Mouse (Mus musculus): ENCODE results near the gene Ubr2.

The Ubr2 gene

DNA sequence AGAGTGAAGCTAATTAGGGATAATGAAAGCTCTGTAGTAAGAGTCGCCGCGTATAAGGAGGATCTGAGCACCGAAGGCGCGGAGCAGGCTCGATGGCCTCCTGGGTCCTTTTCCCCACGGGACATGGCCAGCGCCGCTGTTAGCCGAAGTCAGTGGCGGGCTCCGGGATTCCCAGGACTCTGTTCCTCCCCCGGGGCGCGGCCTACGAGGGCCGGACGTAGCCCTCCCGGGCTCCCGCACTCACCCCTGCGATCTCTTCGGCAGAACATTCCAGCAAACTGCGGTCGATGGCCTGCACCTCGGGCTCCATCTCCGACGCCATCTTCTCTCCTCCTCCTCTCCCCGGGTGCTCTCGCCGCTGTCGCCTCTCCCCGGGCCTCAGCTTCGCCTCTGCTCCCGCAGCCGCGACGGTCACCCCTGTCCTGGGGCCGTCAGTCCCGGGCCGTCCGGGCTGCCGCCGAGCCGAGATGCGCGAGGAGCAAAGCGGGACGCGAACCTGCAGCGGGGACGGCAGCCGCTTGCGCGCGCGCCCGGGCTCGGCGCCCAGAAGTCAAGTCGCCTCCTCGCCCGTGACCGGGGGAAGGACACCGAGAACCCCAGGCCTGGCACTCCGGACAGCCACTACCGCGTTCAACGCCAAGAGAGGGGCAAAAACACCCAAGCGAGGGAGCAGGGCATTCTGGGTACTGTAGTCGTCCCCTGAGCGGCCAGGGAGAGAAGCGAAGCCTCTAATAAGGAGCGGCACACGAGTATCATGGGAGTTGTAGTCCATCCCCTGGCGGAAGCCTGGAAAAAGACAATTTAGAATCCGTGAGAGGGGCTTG, at the start of gene Ubr2:
Gene Ubr2 (minus strand): TSS at position 659 of the 824 bp plus-strand sequence.
- DNase-seq (ENCODE audit: low read depth, low spot score) = peak; percentile 97

DNA sequence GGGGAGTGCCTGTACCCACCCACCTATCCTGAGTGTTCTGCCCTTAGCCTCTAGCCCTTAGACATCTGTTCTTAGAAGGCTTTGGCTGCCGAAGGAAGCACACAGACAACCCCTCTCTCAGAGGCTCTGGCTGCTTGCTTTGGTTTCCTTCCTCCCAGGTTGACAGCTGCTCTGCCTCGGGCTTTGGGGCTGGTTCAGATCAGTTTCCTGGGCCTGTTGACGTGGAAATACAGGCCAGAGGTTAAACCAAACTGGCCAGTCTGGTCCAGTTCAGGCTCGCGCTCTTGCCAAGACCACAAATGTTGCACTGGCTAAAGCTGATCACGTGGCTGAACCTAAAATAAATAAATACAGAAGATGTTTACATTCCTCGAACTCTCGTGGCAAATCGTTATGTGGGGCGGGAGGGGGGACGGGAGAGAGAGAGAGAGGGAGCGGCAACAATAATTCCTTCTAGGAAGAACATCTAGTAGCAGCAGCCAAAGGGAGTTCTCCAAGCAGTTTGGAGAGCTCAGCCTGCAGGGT, 49.5 kb upstream of the Ubr2 start:
- DNase-seq (ENCODE audit: low read depth, low spot score) = peak; percentile 16

DNA sequence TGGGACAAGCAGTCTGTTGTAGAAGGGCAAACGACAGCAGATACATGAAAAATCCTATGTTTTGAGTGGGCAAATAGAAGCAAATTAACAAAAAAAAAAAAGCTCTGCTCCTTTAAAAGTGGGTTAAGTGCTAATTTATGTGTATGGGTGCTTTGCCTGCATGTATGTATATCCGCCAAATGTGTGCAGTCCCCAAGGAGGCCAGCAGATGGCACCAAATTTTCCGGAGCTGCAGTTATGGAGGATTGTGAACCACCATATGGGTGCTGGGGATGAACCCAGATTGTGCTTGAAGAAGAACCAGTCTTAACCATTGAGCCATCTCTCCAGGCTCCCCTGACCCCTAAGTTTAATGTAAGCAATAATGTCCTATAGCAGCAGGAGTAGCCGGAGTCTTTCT, 47.6 kb upstream of the Ubr2 start:
- peak; percentile 77 for DNase-seq (ENCODE audit: low read depth, low spot score)

DNA sequence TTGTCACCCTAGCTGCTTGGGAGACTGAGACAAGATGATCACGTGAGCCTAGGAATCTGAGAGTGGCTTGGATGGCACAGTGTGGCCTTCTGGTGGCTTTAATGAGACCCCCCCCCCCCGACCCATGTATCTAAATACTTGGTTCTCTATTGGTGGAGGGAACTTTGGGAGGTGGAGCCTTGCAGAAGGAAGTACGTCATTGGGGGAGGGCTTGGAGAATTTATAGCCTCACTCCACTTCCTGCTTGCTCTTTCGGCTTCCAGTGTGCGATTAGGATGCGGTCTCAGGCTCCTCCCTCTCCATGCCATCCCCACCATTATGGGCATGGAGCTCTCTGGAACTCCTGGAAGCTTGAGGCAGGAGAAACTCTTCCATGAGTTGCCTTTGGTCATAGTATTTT, 46.1 kb upstream of the Ubr2 start:
- peak; percentile 43 for DNase-seq (ENCODE audit: low read depth, low spot score)

DNA sequence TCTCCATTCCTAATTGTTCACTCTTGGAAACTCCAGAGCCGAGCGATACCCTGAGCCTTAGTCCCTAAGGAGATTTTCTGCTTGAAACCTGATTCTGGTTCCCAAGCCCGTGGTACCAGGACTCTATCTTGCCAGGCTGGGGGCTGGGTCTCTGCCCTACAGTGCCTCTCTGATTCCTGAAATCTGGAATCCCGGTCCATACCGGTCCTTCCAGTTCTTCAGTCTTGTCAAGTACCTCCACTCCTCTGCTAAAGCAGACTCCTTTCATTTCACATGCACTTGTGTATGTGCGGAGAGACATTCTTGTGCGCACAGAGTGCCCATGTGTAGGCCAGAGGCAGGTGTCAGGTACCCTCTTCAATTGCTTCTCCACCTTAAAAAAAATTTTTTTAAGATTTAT, 44.8 kb upstream of the Ubr2 start:
- DNase-seq (ENCODE audit: low read depth, low spot score) = no peak

GRCm38 (mm10) chr17:47054613-47055012, 44.3 kb upstream of the Ubr2 start:
- no peak for DNase-seq (ENCODE audit: low read depth, low spot score)

DNA sequence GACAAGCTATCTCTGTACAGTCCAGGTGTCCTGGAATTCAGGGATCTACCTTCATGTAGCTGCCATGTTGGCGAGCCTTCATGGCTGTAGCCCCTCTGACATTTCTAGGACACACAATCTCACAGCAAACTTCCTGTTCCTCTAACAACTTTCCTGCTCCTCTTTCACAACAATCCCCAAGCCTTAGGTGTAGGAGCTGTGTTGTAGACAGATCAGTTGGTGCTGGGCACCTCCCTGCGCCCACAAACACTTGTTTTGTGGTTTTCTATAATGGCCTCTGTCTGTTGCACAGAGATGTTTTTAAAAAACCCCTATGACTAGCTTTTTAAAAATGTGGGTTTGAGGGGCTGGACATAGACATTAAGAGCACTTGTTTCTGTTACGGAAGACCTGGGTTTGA, 40.3 kb upstream of the Ubr2 start:
- DNase-seq (ENCODE audit: low read depth, low spot score) = no peak

DNA sequence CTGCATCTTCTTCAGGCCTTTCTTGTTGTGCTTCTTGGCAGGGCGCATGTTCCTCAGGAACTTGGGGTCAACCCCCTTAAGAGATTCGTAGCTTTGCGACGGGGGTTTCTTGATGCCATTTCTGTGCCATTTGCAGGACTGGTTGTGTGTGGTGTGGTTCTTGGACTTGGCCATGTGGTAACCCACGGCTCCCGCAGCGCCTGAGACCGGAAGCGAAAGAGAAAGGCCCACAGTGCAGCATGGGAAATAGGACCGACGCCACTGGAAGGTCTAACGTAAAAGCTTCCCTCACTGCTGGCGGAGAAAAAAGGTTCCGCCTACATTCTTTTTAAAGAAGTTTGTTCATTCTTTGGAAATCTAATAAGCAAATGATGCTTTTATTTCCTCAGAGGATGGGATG, 32.5 kb upstream of the Ubr2 start:
- DNase-seq (ENCODE audit: low read depth, low spot score) = peak; percentile 18

- peak; percentile 88 for DNase-seq (ENCODE audit: low read depth, low spot score)
Observed at GRCm38 (mm10) chr17:47038844-47039803, 28.8 kb upstream of the Ubr2 start.

- no peak for DNase-seq (ENCODE audit: low read depth, low spot score)
Observed at GRCm38 (mm10) chr17:47034536-47034935, 24.2 kb upstream of the Ubr2 start.

- DNase-seq (ENCODE audit: low read depth, low spot score) = peak; percentile 73
Observed at GRCm38 (mm10) chr17:47033643-47034042, 23.3 kb upstream of the Ubr2 start.

GRCm38 (mm10) chr17:47024805-47025204, 14.4 kb upstream of the Ubr2 start:
- DNase-seq (ENCODE audit: low read depth, low spot score) = no peak

- no peak for DNase-seq (ENCODE audit: low read depth, low spot score)
Observed at GRCm38 (mm10) chr17:47023369-47023768, 13.0 kb upstream of the Ubr2 start.

DNA sequence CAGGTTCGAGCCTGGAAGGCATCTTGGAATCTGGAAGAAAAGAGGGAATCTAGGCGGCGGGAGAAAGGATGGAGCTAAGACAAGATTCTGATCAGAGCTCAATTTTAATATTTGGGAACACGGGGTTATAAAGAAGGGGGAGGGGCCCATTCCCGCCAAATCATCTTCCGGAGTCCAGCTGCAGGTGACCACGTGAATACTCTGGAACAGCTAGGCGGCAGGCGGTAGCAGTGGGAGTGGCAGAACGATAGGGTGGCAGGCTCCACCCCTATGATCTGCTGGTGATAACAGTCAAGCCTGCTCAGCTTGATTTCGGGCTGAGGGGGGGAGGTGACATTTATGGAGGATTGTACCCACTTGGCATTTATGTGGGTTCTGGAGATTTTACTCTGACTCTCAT, 2.5 kb upstream of the Ubr2 start:
- peak; percentile 24 for DNase-seq (ENCODE audit: low read depth, low spot score)

DNA sequence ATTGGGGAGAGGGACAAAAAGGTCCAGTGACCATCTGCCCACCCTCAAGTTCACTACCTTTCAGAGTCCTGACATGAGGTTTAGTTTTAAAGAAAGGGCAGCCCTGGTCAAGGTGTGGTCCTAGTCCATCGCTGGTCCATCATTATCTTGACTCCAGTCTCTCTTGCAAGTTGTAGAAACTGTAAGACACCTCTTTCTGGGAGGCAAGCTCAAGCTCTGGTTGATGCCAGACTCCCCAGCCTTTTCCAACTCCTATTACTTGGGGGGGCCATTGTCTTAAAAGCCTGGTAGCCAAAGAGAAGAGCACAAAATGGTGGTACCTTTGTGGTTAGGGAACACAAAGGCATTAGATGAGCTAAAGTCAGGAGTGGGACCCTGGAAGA, 1.3 kb upstream of the Ubr2 start:
- no peak for DNase-seq (ENCODE audit: low read depth, low spot score)

DNA sequence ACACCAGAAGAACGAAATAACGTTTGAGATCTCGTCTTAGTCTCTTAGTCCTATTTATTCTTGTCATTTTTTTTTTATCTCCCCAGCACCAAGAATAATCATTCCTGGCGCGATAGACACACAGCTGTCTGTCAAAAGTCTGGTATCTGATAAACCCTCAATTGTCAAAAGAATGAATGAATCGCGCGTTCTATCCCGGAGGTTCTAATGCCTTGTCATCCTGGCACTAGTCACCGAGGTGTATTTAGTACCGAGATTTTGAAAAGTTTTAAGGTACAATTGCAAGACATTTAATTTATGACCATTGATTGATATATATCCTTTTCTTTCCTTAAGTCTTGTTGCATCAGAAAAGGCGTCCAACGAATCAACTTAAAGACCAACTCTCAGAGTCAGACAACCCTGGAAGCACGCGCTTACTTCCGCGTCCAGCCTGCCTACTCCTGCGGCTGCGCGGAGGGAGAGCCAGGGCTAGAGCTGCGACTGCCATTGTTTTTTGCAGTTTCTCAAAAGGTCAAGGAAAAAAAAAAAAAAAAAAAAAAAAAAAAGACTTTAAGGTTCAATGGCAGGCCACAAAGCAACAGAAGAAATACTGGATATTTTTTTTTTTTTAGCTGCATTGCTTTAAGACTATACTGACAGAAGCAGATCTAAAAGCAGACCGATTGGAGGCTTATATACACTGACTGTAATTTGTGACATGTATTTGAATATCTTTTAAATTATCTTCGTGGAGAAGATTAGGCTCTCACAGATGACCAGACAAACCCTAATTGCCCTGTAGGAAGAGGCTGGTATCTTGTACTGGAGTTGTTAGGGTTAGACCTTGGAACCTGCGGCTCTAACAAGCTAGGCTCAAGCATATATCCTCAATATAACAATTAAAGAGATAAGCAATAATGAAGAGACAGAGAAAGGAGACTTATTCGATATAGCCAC, 635 bp upstream of the Ubr2 start:
- peak; percentile 85 for DNase-seq (ENCODE audit: low read depth, low spot score)

DNA sequence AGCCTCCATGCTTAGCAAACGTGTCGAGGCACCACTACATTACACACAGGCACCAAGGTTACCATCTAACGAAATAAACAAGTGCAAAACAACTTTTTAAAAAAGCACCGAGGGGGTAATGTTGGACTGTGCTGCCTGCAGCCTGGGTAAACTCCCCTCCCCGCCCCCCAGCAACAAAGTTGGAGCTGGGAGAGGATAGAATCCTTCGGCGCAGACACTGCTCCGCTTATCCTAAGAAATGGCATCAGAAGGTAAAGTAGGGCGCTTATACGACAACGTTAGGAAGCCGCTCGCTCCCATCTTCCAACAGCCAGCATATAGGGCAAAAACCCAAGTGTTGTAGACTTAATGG, 834 bp downstream of the Ubr2 start:
- no peak for DNase-seq (ENCODE audit: low read depth, low spot score)

DNA sequence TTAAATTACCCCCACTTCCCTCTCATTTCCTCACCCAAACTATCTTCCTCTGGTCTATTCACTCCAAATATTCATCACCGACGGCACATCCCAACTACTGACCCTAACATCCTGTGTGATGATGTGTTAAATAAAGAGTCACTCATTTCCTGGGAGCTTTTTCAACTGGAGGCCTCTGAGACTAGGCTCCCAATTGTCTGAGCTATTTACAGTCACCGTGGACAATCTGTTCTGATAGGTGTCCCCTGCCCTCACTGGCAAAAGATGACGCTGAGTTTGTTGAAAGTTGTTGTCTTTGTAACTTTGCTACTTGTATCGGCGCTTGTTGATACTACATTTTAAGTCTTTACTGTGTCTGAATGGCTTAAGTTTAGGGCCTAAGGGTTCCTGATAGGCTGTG, 1.3 kb downstream of the Ubr2 start:
- no peak for DNase-seq (ENCODE audit: low read depth, low spot score)

GRCm38 (mm10) chr17:47008506-47008905, 1.9 kb downstream of the Ubr2 start:
- no peak for DNase-seq (ENCODE audit: low read depth, low spot score)

GRCm38 (mm10) chr17:47006741-47007140, 3.6 kb downstream of the Ubr2 start:
- no peak for DNase-seq (ENCODE audit: low read depth, low spot score)

- no peak for DNase-seq (ENCODE audit: low read depth, low spot score)
Observed at GRCm38 (mm10) chr17:47005741-47006405, 4.5 kb downstream of the Ubr2 start.

Data from ZHBTc4 (cell line).